In the genomic region with DNA sequence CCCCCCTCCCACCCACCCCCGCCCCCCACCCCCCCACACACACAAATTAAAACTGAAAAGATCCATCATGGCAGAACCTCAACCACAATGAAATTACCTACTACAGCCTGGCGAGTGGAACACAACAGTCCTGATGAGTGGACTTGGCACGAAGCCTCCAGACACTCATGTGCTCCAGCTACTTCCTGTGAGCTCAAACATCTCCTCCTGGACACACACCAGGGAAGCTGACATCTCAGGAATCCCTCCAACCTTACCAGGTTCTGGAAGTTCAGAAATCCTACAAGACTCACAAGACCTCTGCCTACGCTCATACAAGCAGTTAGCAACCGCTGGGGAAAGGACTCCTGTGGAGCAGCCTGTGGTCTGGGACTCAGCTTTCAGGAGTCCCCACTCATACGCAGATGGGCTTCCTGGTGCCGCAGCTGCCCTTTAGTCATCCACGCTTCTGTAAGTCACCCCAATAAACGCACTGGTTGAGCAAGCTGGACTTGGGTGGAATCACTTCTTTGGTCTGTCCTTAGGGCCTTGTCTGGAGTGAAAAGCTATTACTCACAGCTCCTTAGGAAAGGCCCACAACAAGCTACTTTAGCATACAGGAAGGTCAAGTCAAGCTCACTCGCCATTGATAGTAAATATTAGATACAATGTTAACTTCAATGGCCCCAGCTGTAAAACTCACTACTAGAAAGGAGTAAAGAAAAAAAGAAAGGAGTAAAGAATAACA, we compare ENCODE assay signal across 20 mouse cellular contexts. TPM values are rescaled to one million over a fixed set of nuclear protein-coding genes. Genes with fewer than 3 reads are reported as not detected.
DNase-seq lines count a peak whose midpoint lies in the region; ATAC-seq and TF ChIP-seq lines count a peak whose summit lies in the region.
"Had no signal": no experiment of that assay in that cellular context is flagged by ENCODE, and none has a peak within 500 bp of the region (broad histone marks: within the 10 kb centered on the region; RNA-seq: fewer than 3 reads in every experiment).

No protein-coding gene starts in this region.

- no peak for TF ChIP-seq POLR2A in lung, adult 2 months (IDR thresholded peaks at IDR 0.05; ENCODE audit: borderline replicate concordance, extremely low read depth, low read depth, low read length)

- no peak overlapping the region for H3K4me2 ChIP-seq in forebrain, embryonic 13.5 days
- H3K4me2 ChIP-seq: heart, embryonic 11.5 days; limb, embryonic 12.5 days; midbrain, embryonic 12.5 days; neural tube, embryonic 12.5 days had no signal

- no peak overlapping the region for H3K27ac ChIP-seq in forebrain, embryonic 13.5 days
- H3K27ac ChIP-seq: forebrain, embryonic 10.5 days; kidney, postnatal 0 days; limb, embryonic 12.5 days; liver, embryonic 14.5 days; midbrain, embryonic 12.5 days; neural tube, embryonic 12.5 days had no signal

- 67% methylated on average over 10 of the region's 10 CpGs for WGBS in lung, adult 2 months
- 86% methylated on average over 10 of the region's 10 CpGs for WGBS in forebrain, embryonic 13.5 days

- TF ChIP-seq CTCF in lung, adult 2 months (IDR thresholded peaks at IDR 0.05; ENCODE audit: insufficient read depth, low read length) = no peak

- no peaks in the 10 kb centered on the region for H3K27me3 ChIP-seq in forebrain, embryonic 13.5 days
- H3K27me3 ChIP-seq: limb, embryonic 12.5 days; midbrain, embryonic 12.5 days; neural tube, embryonic 12.5 days had no signal

- peaks cover 9% of the 10 kb centered on the region; the same call in 1 of the 2 replicates for H3K4me1 ChIP-seq in lung, adult 2 months (ENCODE audit: control insufficient read depth, insufficient read depth, low read length)
- no peaks in the 10 kb centered on the region for H3K4me1 ChIP-seq in forebrain, embryonic 13.5 days
- H3K4me1 ChIP-seq: limb, embryonic 12.5 days; midbrain, embryonic 12.5 days; neural tube, embryonic 12.5 days had no signal

- peak; percentile 44 for DNase-seq in cerebellum, adult 9-11 months
- DNase-seq in cerebellum, adult 9-10 months = no peak
- peak; percentile 49 to 59 for DNase-seq in lung, adult 18-20 months
- no peak for DNase-seq in lung, adult 2 months
- DNase-seq in lung, postnatal 14 days = peak; percentile 51
- DNase-seq in spleen, postnatal 36 days (ENCODE audit: low spot score in 2 of 2) = no peak
- DNase-seq: B cell, adult 2 months; cerebellum, postnatal 14 days; embryo, embryonic 11 days; heart, postnatal 10 days; right cerebral cortex, postnatal 4 days; thymus, postnatal 36 days had no signal

- H3K36me3 ChIP-seq in forebrain, embryonic 13.5 days (ENCODE audit: poor library complexity, severe bottlenecking) = no peaks in the 10 kb centered on the region
- H3K36me3 ChIP-seq: limb, embryonic 12.5 days; midbrain, embryonic 12.5 days; neural tube, embryonic 12.5 days had no signal

- no peak for ATAC-seq in forebrain, embryonic 13.5 days

- no peak overlapping the region for H3K4me3 ChIP-seq in lung, adult 2 months (replicated peaks; ENCODE audit: extremely low read depth, low read depth, low read length)
- no peak overlapping the region for H3K4me3 ChIP-seq in forebrain, embryonic 13.5 days
- H3K4me3 ChIP-seq: forebrain, embryonic 10.5 days; limb, embryonic 12.5 days; midbrain, embryonic 12.5 days; neural tube, embryonic 12.5 days had no signal

- no peaks in the 10 kb centered on the region for H3K9me3 ChIP-seq in forebrain, embryonic 13.5 days (replicated peaks)
- H3K9me3 ChIP-seq: forebrain, embryonic 10.5 days; limb, embryonic 12.5 days; midbrain, embryonic 12.5 days; neural tube, embryonic 12.5 days had no signal

- H3K9ac ChIP-seq in forebrain, embryonic 13.5 days = no peak overlapping the region
- H3K9ac ChIP-seq: limb, embryonic 12.5 days; liver, embryonic 14.5 days; midbrain, embryonic 12.5 days; neural tube, embryonic 12.5 days had no signal

RNA-seq across cellular contexts. Expression of a gene that starts 15.6 kb away (rescaled TPM):
- 5.7 and 10.2 TPM in 2 replicates for polyA plus RNA-seq in lung, adult 2 months (2012; rRNA removed)
- polyA plus RNA-seq in forebrain, embryonic 13.5 days (2015; fragmentation: Nextera tagmentation; extraction: Ambion mirVana) = 3.4 and 4.4 TPM in 2 replicates

RNA-seq across cellular contexts. Expression of a gene that starts 39.2 kb away (rescaled TPM):
- 5.8 and 9.1 TPM in 2 replicates for polyA plus RNA-seq in lung, adult 2 months (2012; rRNA removed)
- polyA plus RNA-seq in forebrain, embryonic 13.5 days (2015; fragmentation: Nextera tagmentation; extraction: Ambion mirVana) = 168 and 175 TPM in 2 replicates

Comparison
In these comparisons a context has a peak if more than half of its experiments do, and no peak if none do; other contexts are left out.
1. DNase-seq: peak in cerebellum, adult 9-11 months (single experiment), lung, adult 18-20 months (2 of 2) and lung, postnatal 14 days (single experiment); none in cerebellum, adult 9-10 months (single experiment), lung, adult 2 months (single experiment) and spleen, postnatal 36 days (0 of 2).
2. RNA of a gene that starts 39.2 kb away (polyA plus RNA-seq): 168 to 175 TPM in forebrain, embryonic 13.5 days; 5.8 to 9.1 TPM in lung, adult 2 months; every median in the first group is over 10 times any median in the second.